Mouse (Mus musculus) G1E (cell line): Measurements from ENCODE around the gene Kcnh3. TPM values are rescaled to one million over a fixed set of nuclear protein-coding genes. Genes with fewer than 3 reads are reported as not detected.

ENCODE experiments used
- ATAC-seq: 2 replicates; pipeline ENCODE4 v1.8.0; 2016; ENCODE audit warnings: mild to moderate bottlenecking; ENCODE audit not compliant: insufficient number of reproducible peaks, poor library complexity, low FRiP score, severe bottlenecking; ENCODE audit errors: extremely low read depth
- DNase-seq: peaks from one replicate; pipeline ENCODE4 v3.0.0; 2012; ENCODE audit warnings: low spot score
- H3K27me3 ChIP-seq: 2 replicates; pipeline ENCODE4 v1.6.1; 2012; ENCODE audit warnings: mild to moderate bottlenecking, low read length, inconsistent platforms; ENCODE audit not compliant: insufficient read depth
- H3K36me3 ChIP-seq: replicated peaks from 2 replicates; pipeline ENCODE3; 2012; ENCODE audit warnings: mild to moderate bottlenecking, inconsistent platforms
- H3K4me1 ChIP-seq: 2 replicates; pipeline ENCODE4 v1.6.1; 2012; ENCODE audit warnings: low read depth, low read length, inconsistent platforms, mixed read lengths; ENCODE audit not compliant: insufficient read depth
- H3K4me3 ChIP-seq: 2 replicates; pipeline ENCODE4 v1.5.1; 2012; ENCODE audit warnings: low read depth, mild to moderate bottlenecking, inconsistent platforms, low read length, moderate library complexity, mixed read lengths
- H3K9me3 ChIP-seq: replicated peaks from 2 replicates; pipeline ENCODE4 v1.6.1; 2012; ENCODE audit warnings: inconsistent platforms
- CTCF ChIP-seq: IDR thresholded peaks from 2 replicates; pipeline ENCODE4 v1.5.1; 2012; ENCODE audit warnings: low read depth, low read length, inconsistent platforms, mixed read lengths
- GATA1 ChIP-seq: IDR thresholded peaks from 2 replicates; pipeline ENCODE4 v1.6.1; 2012; ENCODE audit warnings: borderline replicate concordance, low read length, inconsistent platforms, mixed read lengths
- GATA2 ChIP-seq: IDR thresholded peaks from 2 replicates; pipeline ENCODE4 v1.6.1; 2012; ENCODE audit warnings: low read depth, low read length, inconsistent platforms, borderline replicate concordance
- POLR2AphosphoS5 ChIP-seq: IDR thresholded peaks from 2 replicates; pipeline ENCODE4 v1.6.1; 2012; ENCODE audit warnings: low read depth, low read length, inconsistent platforms; ENCODE audit not compliant: insufficient replicate concordance
- TAL1 ChIP-seq: conservative IDR thresholded peaks from 2 replicates; pipeline ENCODE4 v1.6.1; 2012; ENCODE audit warnings: low read depth, low read length, inconsistent platforms, mixed read lengths
- polyA plus RNA-seq: library from polyadenylated mRNA; stranded (reverse); fragments of >175 nt; gene quantifications from 2 replicates; pipeline ENCODE4 v1.2.3, GENCODE M21; 2012
- total RNA-seq, 2 experiments: library from RNA; stranded (forward) in 1 of 2; stranded (reverse) in 1 of 2; fragments of 200-1000 nt in 1 of 2; fragments of >200 nt in 1 of 2; fragmentation: Nextera tagmentation in 1 of 2; gene quantifications; 2 replicates each; pipeline ENCODE4 v1.2.3; 2014 to 2017

The Kcnh3 gene
- total and polyA plus RNA-seq, 3 experiments, result 0.05 TPM; not detected in 2

- ATAC-seq, result no peak
- TF ChIP-seq TAL1 (no peak), POLR2AphosphoS5 (no peak), CTCF (no peak), GATA2 (no peak), GATA1 (no peak)
- no peaks in the 10 kb centered on the region for H3K36me3 ChIP-seq
These were observed 18.7 kb upstream of the Kcnh3 start for GRCm38 (mm10) chr15:99205959-99206358.

GRCm38 (mm10) chr15:99213183-99213582 lies 11.5 kb upstream of the Kcnh3 start:
- Histone ChIP-seq H3K36me3 (no peaks in the 10 kb centered on the region), H3K9me3 (no peaks in the 10 kb centered on the region), H3K4me3 (0 out of 2 replicates have a peak overlapping the region, but pooled peaks have one; percentile 7), H3K4me1 (no peaks in the 10 kb centered on the region; the same call in 1 of the 2 replicates), H3K27me3 (peaks cover 10% of the 10 kb centered on the region; the same call in 1 of the 2 replicates)
- ATAC-seq (no peak), DNase-seq (no peak)
- no peak for TF ChIP-seq GATA2
- no peak for TF ChIP-seq POLR2AphosphoS5
- no peak for TF ChIP-seq TAL1
- no peak for TF ChIP-seq CTCF
- no peak for TF ChIP-seq GATA1

More at GRCm38 (mm10) chr15:99205959-99206358, 18.7 kb upstream of the Kcnh3 start:
- DNase-seq, result no peak
- no peak overlapping the region for H3K4me3 ChIP-seq
- H3K4me1 ChIP-seq, result no peaks in the 10 kb centered on the region
- H3K27me3 ChIP-seq, result peaks cover 17% of the 10 kb centered on the region
- H3K9me3 ChIP-seq, result no peaks in the 10 kb centered on the region

DNA sequence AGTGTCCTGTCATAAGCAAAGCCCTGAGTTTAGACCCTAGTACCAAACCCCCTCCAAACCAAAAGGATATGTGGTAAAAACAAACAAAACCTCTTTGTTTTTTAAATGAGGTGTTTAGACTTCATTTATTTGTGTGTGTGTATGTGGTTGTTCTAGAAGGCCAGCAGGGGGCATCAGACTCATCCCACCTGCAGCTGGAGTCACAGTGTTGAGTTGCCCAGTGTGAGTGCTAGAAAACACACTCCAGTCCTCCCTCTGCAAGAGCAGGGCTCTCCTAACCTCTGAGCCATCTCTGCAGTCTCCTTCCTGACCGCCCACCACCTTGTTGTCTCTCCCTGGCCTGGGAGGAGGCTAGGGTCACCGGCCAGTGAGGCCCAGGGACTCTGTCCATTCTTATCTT lies 9.7 kb upstream of the Kcnh3 start:
- H3K27me3 ChIP-seq, result peaks cover 15% of the 10 kb centered on the region
- ATAC-seq (no peak), DNase-seq (no peak)
- H3K4me1 ChIP-seq, result no peaks in the 10 kb centered on the region; the same call in 1 of the 2 replicates
- H3K4me3 ChIP-seq, result no peak overlapping the region
- TF ChIP-seq POLR2AphosphoS5, result no peak
- TF ChIP-seq CTCF, result no peak
- no peak for TF ChIP-seq GATA2
- no peak for TF ChIP-seq TAL1
- no peak for TF ChIP-seq GATA1
- H3K36me3 ChIP-seq, result no peaks in the 10 kb centered on the region
- H3K9me3 ChIP-seq, result no peaks in the 10 kb centered on the region

GRCm38 (mm10) chr15:99215741-99216463 lies 8.8 kb upstream of the Kcnh3 start:
- Histone ChIP-seq H3K36me3 (no peaks in the 10 kb centered on the region), H3K4me3 (no peak overlapping the region), H3K27me3 (peaks cover 16% of the 10 kb centered on the region), H3K4me1 (no peaks in the 10 kb centered on the region; the same call in 1 of the 2 replicates), H3K9me3 (no peaks in the 10 kb centered on the region)
- DNase-seq, result no peak
- TF ChIP-seq CTCF (no peak), TAL1 (no peak), POLR2AphosphoS5 (no peak), GATA1 (no peak), GATA2 (no peak)
- no peak for ATAC-seq

- DNase-seq (no peak), ATAC-seq (no peak)
- no peak overlapping the region for H3K4me3 ChIP-seq
- H3K4me1 ChIP-seq, result no peaks in the 10 kb centered on the region; the same call in 1 of the 2 replicates
- TF ChIP-seq GATA1 (no peak), CTCF (no peak), TAL1 (no peak), GATA2 (no peak), POLR2AphosphoS5 (no peak)
- H3K9me3 ChIP-seq, result no peaks in the 10 kb centered on the region
- H3K36me3 ChIP-seq, result no peaks in the 10 kb centered on the region
- peaks cover 24% of the 10 kb centered on the region for H3K27me3 ChIP-seq
These were observed 7.0 kb upstream of the Kcnh3 start for GRCm38 (mm10) chr15:99217630-99218029.

DNA sequence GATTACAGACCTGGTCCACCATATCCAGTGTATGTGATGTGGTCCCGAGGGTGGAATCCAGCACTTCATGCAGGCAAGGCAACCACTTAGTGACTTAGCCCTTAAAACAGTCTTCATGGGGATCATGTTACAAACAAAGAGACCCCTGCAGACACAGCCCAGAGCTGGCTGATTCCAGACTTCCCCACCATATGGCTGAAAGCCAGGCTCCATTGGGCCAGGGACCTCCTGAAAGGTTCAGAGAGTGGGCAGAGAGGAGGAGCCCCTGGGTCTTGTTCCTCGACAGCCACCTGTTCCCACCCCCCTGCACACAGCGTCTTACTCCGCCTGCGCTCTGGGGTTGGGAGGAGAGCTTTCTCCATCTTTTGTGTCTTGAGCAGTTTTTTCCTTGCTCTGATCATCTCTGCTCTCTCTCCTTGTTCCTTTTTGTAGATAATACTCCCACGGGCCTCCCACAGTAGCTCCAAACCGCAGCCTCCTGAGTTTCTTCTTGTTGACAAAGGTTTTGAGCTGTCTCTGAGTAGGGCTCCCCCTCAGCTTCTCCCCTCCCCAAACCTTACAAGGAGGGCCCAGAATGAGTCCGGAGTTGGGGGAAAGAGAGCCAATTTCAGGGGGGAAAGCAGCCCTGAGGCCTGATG lies 3.2 kb upstream of the Kcnh3 start:
- H3K36me3 ChIP-seq, result no peaks in the 10 kb centered on the region
- peaks cover 55% of the 10 kb centered on the region for H3K27me3 ChIP-seq
- no peak for ATAC-seq
- TF ChIP-seq TAL1, result no peak
- TF ChIP-seq POLR2AphosphoS5, result no peak
- TF ChIP-seq CTCF, result no peak
- TF ChIP-seq GATA2, result no peak
- TF ChIP-seq GATA1, result no peak
- DNase-seq, result no peak
- H3K9me3 ChIP-seq, result no peaks in the 10 kb centered on the region
- H3K4me3 ChIP-seq, result no peak overlapping the region
- H3K4me1 ChIP-seq, result no peaks in the 10 kb centered on the region
